Mouse (Mus musculus): ENCODE data around the gene Senp3. TPM values are rescaled to one million over a fixed set of nuclear protein-coding genes. Genes with fewer than 3 reads are reported as not detected.
"Not testable (repeated sequence)": the region's sequence is repeated elsewhere in the genome, so short reads cannot be mapped to it uniquely, and the experiment has no call there.

Senp3 gene
- total RNA-seq, 4 experiments from 2014 or later: 72.5 to 92.1 (median 85.0) TPM

- no peak for DNase-seq
Measured at GRCm38 (mm10) chr11:69653399-69653798, 28.5 kb downstream of the Senp3 start.

DNA sequence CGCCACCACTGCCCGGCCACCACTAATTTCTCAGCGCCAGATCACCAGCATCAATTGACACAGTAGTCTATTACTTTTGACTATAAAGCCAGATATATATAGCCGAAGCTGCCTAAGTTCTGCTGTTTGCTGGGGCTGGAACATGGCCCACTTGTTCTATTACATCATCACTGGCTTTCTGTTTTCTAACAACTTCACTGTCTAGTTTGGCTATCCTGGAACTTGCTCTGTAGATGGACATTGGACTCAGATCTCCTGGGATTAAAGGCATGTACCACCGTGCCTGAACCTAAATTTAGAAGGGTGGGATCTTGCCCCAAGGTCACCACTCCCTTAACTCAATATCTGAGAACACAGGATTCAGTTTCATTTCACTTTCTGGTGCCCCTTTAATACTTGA is 36.0 kb downstream of the Senp3 start:
- DNase-seq: no peak

DNA sequence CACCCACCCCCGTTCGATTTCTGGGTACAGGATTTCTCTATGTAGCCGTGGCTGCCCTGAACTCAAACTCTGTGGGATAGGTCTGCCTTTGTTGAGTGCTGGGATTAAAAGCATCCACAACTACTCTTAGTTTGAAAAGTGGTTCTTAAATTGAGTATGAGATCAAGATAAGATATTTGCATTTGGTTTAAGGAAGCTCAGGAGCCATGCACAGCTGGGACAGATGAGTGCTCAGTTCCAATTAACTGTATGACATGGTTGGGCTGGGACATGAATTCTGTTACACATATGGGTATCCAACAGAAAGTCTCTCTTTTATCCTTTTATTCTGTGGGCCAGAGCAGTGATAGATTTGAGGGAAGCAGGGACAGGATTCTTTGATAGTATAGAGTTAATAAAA is 46.4 kb downstream of the Senp3 start:
- DNase-seq: no peak

- DNase-seq: peak; percentile 56
Measured at GRCm38 (mm10) chr11:69633128-69633866, 48.6 kb downstream of the Senp3 start.

GRCm38 (mm10) chr11:69632284-69633089 is 49.4 kb downstream of the Senp3 start, which contains the start of gene Fxr2:
Fxr2 (plus strand) TSS chr11:69632990.
- DNase-seq: peak; percentile 100

DNA sequence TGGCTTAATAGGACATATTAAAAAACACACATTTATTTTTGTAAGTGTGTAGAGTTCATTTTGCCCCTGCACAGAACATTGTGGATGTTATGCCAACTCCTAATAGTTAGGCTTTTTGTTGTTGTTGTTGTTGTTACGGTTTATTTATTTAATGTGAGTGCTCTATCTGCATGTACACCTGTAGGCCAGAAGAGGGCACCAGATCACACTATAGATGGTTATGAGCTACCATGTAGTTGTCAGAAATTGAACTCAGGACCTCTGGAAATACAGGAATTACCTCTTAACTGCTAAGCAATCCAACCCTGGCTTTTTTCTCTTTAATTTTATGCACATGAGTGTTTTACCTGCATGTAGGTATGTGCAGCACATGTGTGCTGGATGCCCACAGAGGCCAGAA is 52.1 kb downstream of the Senp3 start:
- DNase-seq: no peak

DNA sequence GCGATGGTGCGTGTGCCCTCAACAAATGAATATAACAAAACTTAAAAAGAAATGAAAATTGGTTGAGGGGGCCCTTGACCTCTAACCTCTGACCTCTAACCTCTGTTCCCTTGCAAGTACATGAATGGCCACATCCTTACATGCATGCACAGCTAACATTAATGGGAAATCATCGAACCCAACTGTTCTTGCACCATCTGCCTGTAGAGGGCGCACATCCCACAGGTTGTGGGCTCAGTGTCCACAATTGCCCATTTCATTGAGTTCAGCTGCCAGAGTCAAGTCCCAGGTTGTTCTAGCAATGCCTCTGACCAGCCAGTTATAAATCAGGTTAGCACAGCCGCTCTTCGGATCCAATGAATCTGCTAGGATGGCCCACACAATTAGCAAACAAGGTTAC is 53.6 kb downstream of the Senp3 start:
- peak; percentile 65 for DNase-seq

DNA sequence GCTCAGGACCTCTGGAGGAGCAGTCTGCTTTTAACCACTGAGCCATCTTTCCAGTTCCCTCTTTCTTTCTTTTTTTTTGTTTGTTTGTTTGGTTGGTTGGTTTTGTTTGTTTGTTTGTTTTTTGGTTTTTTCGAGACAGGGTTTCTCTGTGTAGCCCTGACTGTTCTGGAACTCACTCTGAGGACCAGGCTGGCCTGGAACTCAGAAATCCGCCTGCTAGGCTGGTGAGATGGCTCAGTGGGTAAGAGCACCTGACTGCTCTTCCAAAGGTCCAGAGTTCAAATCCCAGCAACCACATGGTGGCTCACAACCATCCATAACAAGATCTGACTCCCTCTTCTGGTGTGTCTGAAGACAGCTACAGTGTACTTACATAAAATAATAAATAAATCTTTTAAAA is 57.5 kb downstream of the Senp3 start:
- DNase-seq: not testable (repeated sequence)

Small RNA genes within 50 kb of the gene (microRNA-seq; reads per million reads assigned to microRNA genes)
- 3.7 to 4.2 reads per million in 2 experiments for gene Mir1934
- 0 reads per million in 2 experiments for gene Mir467f

Other genes with a start within 250 kb of the Senp3 start
- gene Dnah2, start 133.0 kb downstream of the Senp3 start, total RNA-seq (2022): 1 to 10 TPM in 1 of 4 experiments, under 1 TPM in 3; 0.14 to 1.0 (median 0.70) TPM
- gene Efnb3, start 121.9 kb downstream of the Senp3 start, total RNA-seq (2022): under 1 TPM; 0.77 to 0.86 (median 0.81) TPM
- 10 to 100 TPM in 3 of 4 experiments, 1 to 10 TPM in 1; 9.1 to 11.9 (median 11.0) TPM for gene Wrap53, start 101.8 kb downstream of the Senp3 start, total RNA-seq (2022)
- 10 to 100 TPM; 57.6 to 71.1 (median 64.0) TPM for gene Trp53, start 101.7 kb downstream of the Senp3 start, total RNA-seq (2022)
- 10 to 100 TPM; 22.5 to 47.8 (median 38.2) TPM for gene Atp1b2, start 76.1 kb downstream of the Senp3 start, total RNA-seq (2022)
- gene Shbg, start 64.2 kb downstream of the Senp3 start, total RNA-seq (2022): not detected
- 10 to 100 TPM in 2 of 4 experiments, 1 to 10 TPM in 2; 7.3 to 17.8 (median 12.8) TPM for gene Sat2, start 60.1 kb downstream of the Senp3 start, total RNA-seq (2022)
- 100 to 1,000 TPM in 1 of 4 experiments, 10 to 100 TPM in 3; 75.8 to 112 (median 91.2) TPM for gene Fxr2, start 49.1 kb downstream of the Senp3 start, total RNA-seq (2022)
- gene Sox15, start 26.8 kb downstream of the Senp3 start, total RNA-seq (2022): not detected
- 100 to 1,000 TPM; 107 to 123 (median 113) TPM for gene Mpdu1, start 19.4 kb downstream of the Senp3 start, total RNA-seq (2022)
- gene Cd68, start 15.9 kb downstream of the Senp3 start, total RNA-seq (2022): 10 to 100 TPM; 17.9 to 43.8 (median 30.0) TPM
- gene Eif4a1, start 9.7 kb downstream of the Senp3 start, total RNA-seq (2022): 100 to 1,000 TPM; 500 to 614 (median 555) TPM
- 1 to 10 TPM; 2.5 to 7.3 (median 4.5) TPM for gene Tnfsf13, start 3.7 kb upstream of the Senp3 start, total RNA-seq (2022)
- gene Tnfsf12, start 13.8 kb upstream of the Senp3 start, total RNA-seq (2022): 10 to 100 TPM; 24.1 to 47.6 (median 36.3) TPM
- 1 to 10 TPM; 3.4 to 8.4 (median 7.9) TPM for gene Tnfsfm13, start 14.0 kb upstream of the Senp3 start, total RNA-seq (2022)
- 100 to 1,000 TPM in 2 of 4 experiments, 10 to 100 TPM in 2; 85.2 to 125 (median 101) TPM for gene Polr2a, start 76.6 kb upstream of the Senp3 start, total RNA-seq (2022)
- gene Slc35g3, start 79.9 kb upstream of the Senp3 start, total RNA-seq (2022): not detected
- 100 to 1,000 TPM in 2 of 4 experiments, 10 to 100 TPM in 2; 73.0 to 121 (median 97.6) TPM for gene Zbtb4, start 83.8 kb upstream of the Senp3 start, total RNA-seq (2022)
- 1 to 10 TPM; 1.5 to 8.1 (median 5.0) TPM for gene Chrnb1, start 113.9 kb upstream of the Senp3 start, total RNA-seq (2022)
- 10 to 100 TPM in 2 of 4 experiments, 1 to 10 TPM in 2; 2.5 to 32.7 (median 16.9) TPM for gene Fgf11, start 119.8 kb upstream of the Senp3 start, total RNA-seq (2022)
- gene Tmem102, start 123.5 kb upstream of the Senp3 start, total RNA-seq (2022): 1 to 10 TPM in 1 of 4 experiments, under 1 TPM in 3; 0.45 to 1.1 (median 0.72) TPM
- not detected for gene Gm39566, start 133.2 kb upstream of the Senp3 start, total RNA-seq (2022)
- gene Spem2, start 136.4 kb upstream of the Senp3 start, total RNA-seq (2022): not detected
- under 1 TPM in 1 of 4 experiments, not detected in 3; 0.38 TPM for gene Spem1, start 140.1 kb upstream of the Senp3 start, total RNA-seq (2022)
- gene Nlgn2, start 155.7 kb upstream of the Senp3 start, total RNA-seq (2022): 10 to 100 TPM; 22.2 to 48.7 (median 35.8) TPM
- gene Tmem256, start 156.4 kb upstream of the Senp3 start, total RNA-seq (2022): 100 to 1,000 TPM; 122 to 164 (median 149) TPM
- gene Plscr3, start 164.3 kb upstream of the Senp3 start, total RNA-seq (2022): 10 to 100 TPM; 40.2 to 69.1 (median 62.1) TPM
- gene Tnk1, start 176.6 kb upstream of the Senp3 start, total RNA-seq (2022): under 1 TPM in 2 of 4 experiments, not detected in 2; 0.11 to 0.20 TPM
- not detected for gene Tmem95, start 195.9 kb upstream of the Senp3 start, total RNA-seq (2022)
- 1 to 10 TPM; 4.3 to 6.2 (median 5.5) TPM for gene Kctd11, start 199.3 kb upstream of the Senp3 start, total RNA-seq (2022)
- gene Acap1, start 213.5 kb upstream of the Senp3 start, total RNA-seq (2022): 1 to 10 TPM in 2 of 4 experiments, under 1 TPM in 2; 0.31 to 1.9 (median 0.86) TPM
- 1 to 10 TPM in 1 of 4 experiments, under 1 TPM in 3; 0.23 to 2.4 (median 0.71) TPM for gene 2810408A11Rik, start 218.9 kb upstream of the Senp3 start, total RNA-seq (2022)
- 10 to 100 TPM; 36.4 to 71.4 (median 51.5) TPM for gene Neurl4, start 219.0 kb upstream of the Senp3 start, total RNA-seq (2022)
- gene Gps2, start 231.8 kb upstream of the Senp3 start, total RNA-seq (2022): 10 to 100 TPM; 44.0 to 72.7 (median 52.0) TPM
- gene Eif5a, start 239.9 kb upstream of the Senp3 start, total RNA-seq (2022): 100 to 1,000 TPM; 468 to 561 (median 519) TPM

Data from adrenal gland, adult 8-10 months (tissue).